Mouse (Mus musculus) cortical plate, adult 2 months (tissue): ENCODE data around the gene Relch.

Experiments
- CTCF ChIP-seq: fragments of 200-500 bp; IDR thresholded peaks from 2 replicates; pipeline ENCODE4 v1.5.1; 2011; ENCODE audit warnings: mild to moderate bottlenecking, control low read depth, low read length; ENCODE audit not compliant: insufficient read depth; ENCODE audit errors: extremely low read depth
- POLR2A ChIP-seq: fragments of 200-500 bp; IDR thresholded peaks from 2 replicates; pipeline ENCODE4 v1.6.1; 2011; ENCODE audit warnings: mild to moderate bottlenecking, low read length, control low read depth; ENCODE audit not compliant: insufficient read depth; ENCODE audit errors: extremely low read depth

DNA sequence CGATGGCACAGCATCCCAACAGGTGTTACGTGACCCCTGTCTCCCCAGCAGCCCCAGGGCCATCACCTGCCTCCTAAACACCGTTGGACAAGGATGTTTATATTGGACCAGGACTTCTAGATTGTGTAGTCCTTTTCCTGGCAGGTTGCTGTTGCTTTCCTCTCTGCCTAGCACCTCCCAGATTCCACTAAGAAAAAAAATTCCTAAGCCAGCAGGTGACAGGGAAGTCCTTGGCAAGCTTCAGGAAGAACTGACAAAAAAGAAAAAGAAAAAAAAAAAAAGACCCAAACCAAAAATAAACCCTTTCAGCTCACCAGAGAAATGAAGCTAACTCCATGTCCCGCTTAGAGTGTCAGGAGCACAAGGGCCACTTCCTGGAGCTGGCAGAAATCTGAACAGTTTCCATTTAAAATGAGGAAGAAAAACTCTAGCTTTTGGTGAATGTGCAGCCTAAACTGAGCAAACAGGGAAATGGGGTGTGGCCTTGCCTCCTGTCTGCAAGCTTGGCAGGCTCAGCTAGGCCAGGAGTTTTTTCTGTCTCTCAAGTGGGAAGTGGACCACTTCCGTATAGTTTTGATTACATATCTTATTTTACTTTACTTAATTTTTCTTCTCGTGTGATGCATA, 123.2 kb downstream of the Relch start:
- TF ChIP-seq CTCF (no peak), POLR2A (no peak)
